Mouse (Mus musculus) forelimb bud, embryonic 11.5 days (tissue): ENCODE measurements around the gene Pbx2.
"Not testable (repeated sequence)": the region's sequence is repeated elsewhere in the genome, so short reads cannot be mapped to it uniquely, and the experiment has no call there.

Source experiments
- DNase-seq: peaks from one replicate; pipeline ENCODE4 v3.0.0-alpha.2; 2012; ENCODE audit warnings: low read depth, low spot score

The Pbx2 gene

GRCm38 (mm10) chr17:34591029-34591993, at the start of gene Pbx2:
Gene Pbx2 (plus strand): TSS chr17:34591266.
- DNase-seq = peak; percentile 58

DNA sequence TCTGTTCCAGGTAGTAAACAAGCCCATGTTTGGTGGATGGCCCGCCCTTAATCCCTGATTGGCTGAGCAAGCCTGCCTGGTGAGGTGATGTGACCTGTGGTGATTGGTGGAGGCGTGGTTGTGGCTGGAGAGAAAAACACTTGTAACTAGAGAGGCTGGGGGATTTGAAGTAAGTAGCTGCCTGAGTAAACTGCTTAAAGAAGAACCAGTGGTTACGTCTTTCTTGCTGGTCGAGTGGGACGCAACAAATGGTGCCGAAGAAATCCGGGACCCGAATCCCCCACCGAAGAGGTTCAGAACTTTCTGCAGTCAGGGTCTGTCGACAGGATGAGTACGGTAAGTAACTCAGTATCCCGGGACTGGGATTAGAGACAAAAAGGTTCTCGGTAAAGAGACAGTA, 47.5 kb upstream of the Pbx2 start:
- DNase-seq = not testable (repeated sequence)

DNA sequence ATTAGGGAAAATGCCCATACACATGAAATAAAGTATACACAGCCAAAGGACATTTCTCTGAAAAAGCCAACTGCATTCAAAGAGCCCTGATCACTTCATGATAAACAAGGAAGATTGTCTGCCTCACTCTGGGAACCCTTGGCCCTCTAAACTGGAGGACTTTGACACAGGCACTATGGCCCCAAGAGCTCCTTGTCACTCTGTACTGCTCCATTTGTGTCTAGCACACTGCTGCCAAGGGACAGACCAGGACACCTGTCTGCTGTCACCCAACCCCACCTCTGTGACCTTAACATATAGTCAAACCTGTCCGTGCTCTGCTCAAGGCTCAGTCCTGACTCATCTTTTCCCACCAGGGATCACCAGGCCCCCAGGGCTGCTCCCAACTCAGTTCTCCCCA, 44.3 kb upstream of the Pbx2 start:
- DNase-seq = no peak

GRCm38 (mm10) chr17:34547601-34548000, 43.5 kb upstream of the Pbx2 start:
- no peak for DNase-seq

DNA sequence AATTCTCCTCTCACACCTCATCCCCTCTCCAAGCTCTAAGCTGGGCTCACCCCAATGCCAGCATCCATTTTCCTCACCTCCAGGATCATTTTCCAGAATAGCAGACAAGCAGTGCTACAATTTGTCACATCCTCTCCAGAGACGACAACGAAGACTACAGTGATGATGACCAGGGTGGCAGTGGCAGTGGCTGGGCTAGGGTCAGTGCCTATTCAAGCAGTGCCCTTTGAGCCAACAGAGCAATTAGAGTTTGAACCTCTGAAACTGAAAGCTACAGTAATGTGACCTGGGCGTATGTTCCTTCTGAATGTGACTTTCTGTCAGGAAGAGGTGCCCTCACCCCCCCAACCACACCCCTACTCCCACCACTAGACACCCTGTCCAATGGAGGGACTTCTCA, 41.9 kb upstream of the Pbx2 start:
- DNase-seq = no peak

GRCm38 (mm10) chr17:34549843-34550242, 41.2 kb upstream of the Pbx2 start:
- no peak for DNase-seq

GRCm38 (mm10) chr17:34555483-34555882, 35.6 kb upstream of the Pbx2 start:
- peak; percentile 69 for DNase-seq

GRCm38 (mm10) chr17:34556406-34556805, 34.7 kb upstream of the Pbx2 start:
- DNase-seq = no peak

DNA sequence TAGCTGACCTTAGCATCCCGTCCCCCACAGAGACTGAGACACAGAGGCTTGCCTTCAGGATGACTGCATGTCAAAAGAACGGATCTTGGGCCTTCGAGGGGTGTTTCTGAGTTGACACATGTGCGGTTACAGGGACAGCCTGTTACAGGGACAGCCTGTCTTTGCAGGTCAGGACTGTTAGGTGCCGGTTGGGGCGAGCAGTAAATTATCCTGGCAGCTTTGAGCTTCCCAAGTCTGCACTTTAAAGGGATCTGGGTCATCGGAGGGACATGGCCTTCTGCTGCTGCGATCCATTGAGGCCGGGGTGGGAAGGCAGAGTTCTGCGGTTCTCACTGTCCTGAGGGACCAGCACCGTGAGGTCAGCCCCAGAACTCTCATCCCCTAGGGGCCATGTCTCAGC, 33.7 kb upstream of the Pbx2 start:
- DNase-seq = no peak

DNA sequence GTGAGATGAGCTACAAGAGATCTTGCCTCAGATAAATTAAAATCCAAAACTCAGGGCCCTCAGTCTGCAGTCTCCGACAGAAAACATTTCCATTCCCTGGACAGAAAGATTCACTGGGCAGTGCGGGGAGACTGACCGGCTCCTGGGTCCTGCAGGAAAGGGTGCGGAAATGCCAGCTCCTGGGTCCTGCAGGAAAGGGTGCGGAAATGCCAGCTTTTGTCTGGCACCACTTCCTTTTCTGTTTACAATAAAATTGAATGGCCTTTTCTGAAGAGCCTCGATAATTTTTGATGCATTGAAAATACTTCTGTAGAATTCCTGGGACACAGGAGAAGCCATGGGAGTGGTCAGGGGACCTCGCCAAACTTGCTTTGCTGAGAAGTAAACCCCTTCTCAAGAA, 31.9 kb upstream of the Pbx2 start:
- no peak for DNase-seq

DNA sequence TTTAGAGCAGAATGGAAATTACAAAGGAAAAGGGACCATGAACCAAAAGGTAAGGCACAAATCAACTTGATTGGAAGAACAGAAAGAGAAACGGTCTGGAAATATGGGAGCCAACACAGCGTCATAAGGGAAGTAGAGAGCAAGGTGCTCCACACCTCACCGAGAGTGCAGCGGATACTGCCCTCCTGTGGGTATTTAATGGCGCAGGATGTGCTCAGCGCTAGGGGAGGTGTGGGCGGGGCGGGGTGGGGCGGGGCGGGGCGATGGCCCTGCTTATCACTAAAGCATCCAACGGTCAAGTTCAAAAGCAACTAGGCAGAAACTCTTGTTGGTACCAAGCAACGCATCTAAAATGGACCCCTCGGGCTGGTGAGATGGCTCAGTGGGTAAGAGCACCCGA, 31.2 kb upstream of the Pbx2 start:
- no peak for DNase-seq

DNA sequence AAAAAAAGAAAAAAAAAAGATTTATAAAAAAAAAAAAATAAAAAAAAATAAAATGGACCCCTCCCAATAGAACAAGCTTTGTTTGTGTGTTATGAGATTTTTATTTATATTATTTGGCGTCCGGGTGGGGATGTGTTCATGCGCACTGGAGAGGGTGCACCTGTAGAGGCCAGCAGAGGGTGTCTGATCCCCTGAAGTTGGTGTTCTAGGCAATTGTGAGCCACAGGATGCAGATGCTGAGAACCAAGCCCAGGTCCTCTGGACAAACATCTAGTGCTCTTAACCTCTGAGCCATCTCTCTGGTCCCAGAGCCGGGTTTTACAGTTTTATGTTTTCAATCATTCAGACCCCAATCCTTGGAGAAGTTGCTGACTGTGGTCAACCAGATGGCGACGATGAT, 30.6 kb upstream of the Pbx2 start:
- DNase-seq = no peak

DNA sequence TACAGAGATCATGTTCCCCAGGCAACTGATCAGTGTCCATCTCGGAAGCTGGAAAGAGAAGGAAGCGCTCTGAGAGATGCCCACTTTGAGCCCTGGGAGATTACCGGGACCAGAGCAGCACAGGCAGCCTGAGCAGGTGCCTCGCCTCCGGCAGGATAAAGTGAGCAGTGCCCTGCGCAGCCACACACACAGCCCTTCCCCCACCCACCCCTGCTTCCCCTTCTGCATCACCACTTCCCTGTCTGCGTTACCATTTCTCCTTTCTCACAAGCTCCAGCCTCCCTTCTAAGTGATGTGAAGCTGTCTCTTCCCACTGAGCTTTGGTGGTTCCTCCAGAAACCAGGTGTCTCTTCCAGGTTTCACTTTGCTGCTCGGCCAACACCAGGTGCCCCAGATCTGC, 29.9 kb upstream of the Pbx2 start:
- no peak for DNase-seq

- DNase-seq = no peak
Observed at GRCm38 (mm10) chr17:34562595-34562994, 28.5 kb upstream of the Pbx2 start.

GRCm38 (mm10) chr17:34563354-34563753, 27.7 kb upstream of the Pbx2 start:
- DNase-seq = no peak

GRCm38 (mm10) chr17:34564003-34564421, 27.1 kb upstream of the Pbx2 start, which contains the start of gene Notch4:
Gene Notch4 (plus strand): TSS chr17:34564268.
- DNase-seq = no peak

GRCm38 (mm10) chr17:34564796-34565195, 26.3 kb upstream of the Pbx2 start:
- no peak for DNase-seq

- DNase-seq = no peak
Observed at GRCm38 (mm10) chr17:34567311-34567710, 23.8 kb upstream of the Pbx2 start.

DNA sequence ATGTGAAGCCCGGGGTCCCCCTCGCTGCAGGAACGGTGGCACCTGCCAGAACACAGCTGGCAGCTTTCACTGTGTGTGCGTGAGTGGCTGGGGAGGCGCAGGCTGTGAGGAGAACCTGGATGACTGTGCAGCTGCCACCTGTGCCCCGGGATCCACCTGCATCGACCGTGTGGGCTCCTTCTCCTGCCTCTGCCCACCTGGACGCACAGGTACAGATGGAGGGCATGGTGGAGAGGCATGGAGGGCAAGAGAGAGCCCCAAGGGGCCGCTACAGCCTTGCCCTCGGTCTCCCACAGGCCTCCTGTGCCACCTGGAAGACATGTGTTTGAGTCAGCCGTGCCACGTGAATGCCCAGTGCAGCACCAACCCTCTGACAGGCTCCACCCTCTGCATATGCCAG, 22.6 kb upstream of the Pbx2 start:
- DNase-seq = no peak

DNA sequence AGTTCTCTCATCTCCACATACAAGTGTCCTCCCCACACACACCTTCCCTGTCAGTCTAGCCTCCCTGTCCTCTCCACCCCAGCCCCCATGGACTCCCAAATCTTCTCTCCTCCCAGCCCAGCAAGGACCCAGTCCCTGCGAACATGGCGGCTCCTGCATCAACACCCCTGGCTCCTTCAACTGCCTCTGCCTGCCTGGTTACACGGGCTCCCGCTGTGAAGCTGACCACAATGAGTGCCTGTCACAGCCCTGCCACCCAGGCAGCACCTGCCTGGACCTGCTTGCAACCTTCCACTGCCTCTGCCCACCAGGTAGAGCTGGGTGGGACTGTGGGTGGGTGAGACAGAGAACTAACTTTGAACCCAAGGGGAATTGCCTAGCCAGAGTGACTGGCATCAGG, 21.1 kb upstream of the Pbx2 start:
- DNase-seq = no peak

- DNase-seq = no peak
Observed at GRCm38 (mm10) chr17:34571875-34572274, 19.2 kb upstream of the Pbx2 start.

DNA sequence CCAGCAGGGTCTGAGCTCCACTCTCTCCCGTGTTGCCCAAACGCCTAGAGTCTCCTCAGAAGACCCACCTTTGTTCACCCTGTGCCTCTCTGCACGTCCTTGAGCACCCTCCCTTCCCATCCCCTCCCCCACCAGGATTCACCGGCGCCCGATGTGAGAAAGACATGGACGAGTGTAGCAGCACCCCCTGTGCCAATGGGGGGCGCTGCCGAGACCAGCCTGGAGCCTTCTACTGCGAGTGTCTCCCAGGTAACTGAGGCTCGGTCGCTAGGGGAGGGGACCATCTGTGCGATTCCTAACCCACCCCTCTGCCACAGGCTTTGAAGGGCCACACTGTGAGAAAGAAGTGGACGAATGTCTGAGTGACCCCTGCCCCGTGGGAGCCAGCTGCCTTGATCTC, 18.7 kb upstream of the Pbx2 start:
- DNase-seq = no peak

- DNase-seq = no peak
Observed at GRCm38 (mm10) chr17:34576577-34576976, 14.5 kb upstream of the Pbx2 start.
